8 mouse cellular contexts compared by ENCODE assay signal in genomic region chr11:69632284-69633089, GRCm38 (mm10). TPM values are rescaled to one million over a fixed set of nuclear protein-coding genes. Genes with fewer than 3 reads are reported as not detected.
DNase-seq lines count a peak whose midpoint lies in the region; ATAC-seq and TF ChIP-seq lines count a peak whose summit lies in the region.

Gene Fxr2, plus strand, starts transcription at chr11:69632990.

- H3K27me3 ChIP-seq in embryonic facial prominence, embryonic 13.5 days = no peaks in the 10 kb centered on the region
- no peaks in the 10 kb centered on the region for H3K27me3 ChIP-seq in kidney, adult 2 months (replicated peaks; ENCODE audit: control insufficient read depth, insufficient read depth, low read length)
- no peaks in the 10 kb centered on the region for H3K27me3 ChIP-seq in limb, embryonic 12.5 days
- H3K27me3 ChIP-seq in midbrain, embryonic 15.5 days (replicated peaks) = no peaks in the 10 kb centered on the region
- no peaks in the 10 kb centered on the region for H3K27me3 ChIP-seq in spleen, adult 2 months (ENCODE audit: control insufficient read depth, insufficient read depth, low read length)

- no peaks in the 10 kb centered on the region for H3K9me3 ChIP-seq in embryonic facial prominence, embryonic 13.5 days
- no peaks in the 10 kb centered on the region for H3K9me3 ChIP-seq in limb, embryonic 12.5 days
- H3K9me3 ChIP-seq in midbrain, embryonic 15.5 days = no peaks in the 10 kb centered on the region

- peak within 1 kb of the TSS; percentile 97 for H3K27ac ChIP-seq in embryonic facial prominence, embryonic 13.5 days
- peak within 1 kb of the TSS; percentile 59 for H3K27ac ChIP-seq in kidney, adult 2 months (ENCODE audit: insufficient read depth, low read depth, low read length)
- peak within 1 kb of the TSS; percentile 97 for H3K27ac ChIP-seq in limb, embryonic 12.5 days
- H3K27ac ChIP-seq in midbrain, embryonic 15.5 days = peak within 1 kb of the TSS; percentile 95
- H3K27ac ChIP-seq in spleen, adult 2 months (ENCODE audit: insufficient read depth, low read length) = peak within 1 kb of the TSS; percentile 95

- WGBS in embryonic facial prominence, embryonic 13.5 days = under 1% methylated on average over 51 of the region's 56 CpGs
- under 1% methylated on average over 56 of the region's 56 CpGs for WGBS in kidney, adult 2 months
- 1% methylated on average over 45 of the region's 56 CpGs for WGBS in limb, embryonic 12.5 days
- under 1% methylated on average over 55 of the region's 56 CpGs for WGBS in midbrain, embryonic 15.5 days
- WGBS in spleen, adult 2 months = 1% methylated on average over 47 of the region's 56 CpGs

- DNase-seq in 3134 (ENCODE audit: extremely low read depth, insufficient read length, low spot score) = peak; percentile 99
- peak; percentile 100 for DNase-seq in adrenal gland, postnatal 36 days
- DNase-seq in heart, adult 18-20 months = peak; percentile 100
- DNase-seq in kidney, adult 2 months = peak; percentile 100
- DNase-seq in spleen, adult 2 months (ENCODE audit: low read depth in 1 of 2, low spot score in 2 of 2) = peak; percentile 97 to 99

- TF ChIP-seq POLR2A in kidney, adult 2 months (IDR thresholded peaks at IDR 0.05; ENCODE audit: low read depth, low read length) = no peak
- 0 out of 2 replicates have a peak, but pooled peaks have one; percentile 37 for TF ChIP-seq POLR2A in spleen, adult 2 months (IDR thresholded peaks at IDR 0.05; ENCODE audit: low read depth, low read length)

- peak; percentile 82 for TF ChIP-seq CTCF in kidney, adult 2 months (conservative IDR thresholded peaks at IDR 0.05; ENCODE audit: insufficient read depth, insufficient read length, low read depth, low read length)
- peak; percentile 72; the same call in 1 of the 2 replicates for TF ChIP-seq CTCF in spleen, adult 2 months (IDR thresholded peaks at IDR 0.05; ENCODE audit: extremely low read depth, insufficient read depth, insufficient read length, insufficient replicate concordance)

- peaks cover 26% of the 10 kb centered on the region for H3K4me1 ChIP-seq in embryonic facial prominence, embryonic 13.5 days
- peaks cover 3% of the 10 kb centered on the region; the same call in 1 of the 2 replicates for H3K4me1 ChIP-seq in kidney, adult 2 months (ENCODE audit: control insufficient read depth, insufficient read depth, low read length)
- peaks cover 22% of the 10 kb centered on the region for H3K4me1 ChIP-seq in limb, embryonic 12.5 days (replicated peaks)
- peaks cover 39% of the 10 kb centered on the region for H3K4me1 ChIP-seq in midbrain, embryonic 15.5 days
- H3K4me1 ChIP-seq in spleen, adult 2 months (ENCODE audit: control insufficient read depth, insufficient read depth, insufficient read length) = peaks cover 2% of the 10 kb centered on the region; the same call in 1 of the 2 replicates

- peak within 1 kb of the TSS; percentile 79 for H3K4me3 ChIP-seq in embryonic facial prominence, embryonic 13.5 days
- peak within 1 kb of the TSS; percentile 96 for H3K4me3 ChIP-seq in kidney, adult 2 months (ENCODE audit: insufficient read depth, low read depth, low read length)
- H3K4me3 ChIP-seq in limb, embryonic 12.5 days (replicated peaks) = peak within 1 kb of the TSS; percentile 99
- H3K4me3 ChIP-seq in midbrain, embryonic 15.5 days = peak within 1 kb of the TSS; percentile 92
- peak within 1 kb of the TSS; percentile 94 for H3K4me3 ChIP-seq in spleen, adult 2 months (ENCODE audit: extremely low read depth, insufficient read depth, insufficient read length)

- peak; percentile 98 for ATAC-seq in embryonic facial prominence, embryonic 13.5 days (ENCODE audit: insufficient number of reproducible peaks, insufficient read depth, low FRiP score, low TSS enrichment, low read depth)
- peak; percentile 99 for ATAC-seq in limb, embryonic 12.5 days (ENCODE audit: insufficient number of reproducible peaks, insufficient read depth, low FRiP score, low TSS enrichment, low read depth)
- peak; percentile 99 for ATAC-seq in midbrain, embryonic 15.5 days (replicated peaks)

- peak within 1 kb of the TSS; percentile 92 for H3K9ac ChIP-seq in embryonic facial prominence, embryonic 13.5 days
- H3K9ac ChIP-seq in limb, embryonic 12.5 days (replicated peaks) = peak within 1 kb of the TSS; percentile 99
- peak within 1 kb of the TSS; percentile 98 for H3K9ac ChIP-seq in midbrain, embryonic 15.5 days

- peaks cover 7% of the 10 kb centered on the region for H3K36me3 ChIP-seq in embryonic facial prominence, embryonic 13.5 days
- H3K36me3 ChIP-seq in kidney, adult 2 months (ENCODE audit: control insufficient read depth, insufficient read depth, low read length) = no peaks in the 10 kb centered on the region; the same call in 1 of the 2 replicates
- peaks cover 18% of the 10 kb centered on the region for H3K36me3 ChIP-seq in limb, embryonic 12.5 days
- no peaks in the 10 kb centered on the region; the same call in 1 of the 2 replicates for H3K36me3 ChIP-seq in midbrain, embryonic 15.5 days (replicated peaks)
- no peaks in the 10 kb centered on the region for H3K36me3 ChIP-seq in spleen, adult 2 months (ENCODE audit: control insufficient read depth, insufficient read depth, low read length)

- peak within 1 kb of the TSS; percentile 81 for H3K4me2 ChIP-seq in embryonic facial prominence, embryonic 13.5 days
- H3K4me2 ChIP-seq in limb, embryonic 12.5 days = peak within 1 kb of the TSS; percentile 83
- H3K4me2 ChIP-seq in midbrain, embryonic 15.5 days = peak within 1 kb of the TSS; percentile 59

RNA-seq across cellular contexts. Expression of gene Fxr2, which starts in this region (rescaled TPM):
- total RNA-seq in adrenal gland, postnatal 36 days (2021) = 10 to 100 TPM; 80.5 to 88.4 TPM
- polyA plus RNA-seq in embryonic facial prominence, embryonic 13.5 days (2015; fragmentation: Nextera tagmentation; extraction: Ambion mirVana) = 36.6 and 44.1 TPM in 2 replicates
- total RNA-seq in heart, adult 18-20 months (2021) = 10 to 100 TPM; 91.3 to 97.2 TPM
- 49.9 and 50.8 TPM in 2 replicates for polyA plus RNA-seq in kidney, adult 2 months (2012; rRNA removed)
- 56.0 and 63.9 TPM in 2 replicates for polyA plus RNA-seq in limb, embryonic 12.5 days (2016; fragmentation: Nextera tagmentation; extraction: Ambion mirVana)
- polyA plus RNA-seq in midbrain, embryonic 15.5 days (2015; fragmentation: Nextera tagmentation; extraction: Ambion mirVana) = 40.6 and 47.0 TPM in 2 replicates
- 40.9 and 41.6 TPM in 2 replicates for polyA plus RNA-seq in spleen, adult 2 months (2012; rRNA removed)

Comparison
In these comparisons a context has a peak if more than half of its experiments do, and no peak if none do; other contexts are left out.
1. Peak in every context shown above with its lines: DNase-seq, ATAC-seq, H3K4me3 ChIP-seq and H3K27ac ChIP-seq.